Mouse (Mus musculus): Measurements from ENCODE around the gene Clip1.

GRCm38 (mm10) chr5:123642401-123642800 is 42.0 kb downstream of the Clip1 start:
- TF ChIP-seq CTCF (IDR thresholded peaks at IDR 0.05; ENCODE audit: borderline replicate concordance, control insufficient read depth, extremely low read depth, insufficient read depth, low read length, poor library complexity), result no peak
- TF ChIP-seq POLR2A (IDR thresholded peaks at IDR 0.05; ENCODE audit: control insufficient read depth, extremely low read depth, insufficient read depth, low read length, poor library complexity), result no peak

All from thymus, adult 2 months (tissue).